Mouse (Mus musculus) forebrain, embryonic 16.5 days (tissue): ENCODE measurements around the gene Tpd52l2. TPM values are rescaled to one million over a fixed set of nuclear protein-coding genes. Genes with fewer than 3 reads are reported as not detected.
"Not testable (repeated sequence)": the region's sequence is repeated elsewhere in the genome, so short reads cannot be mapped to it uniquely, and the experiment has no call there.

Source experiments
- ATAC-seq: fragments of 200-750 bp; cut with Nextera tagmentation; 2 replicates; pipeline ENCODE4 v1.8.0; 2017; ENCODE audit warnings: mild to moderate bottlenecking, moderate library complexity
- H3K27ac ChIP-seq: fragments of 300-500 bp; sonication (generic); 2 replicates; pipeline ENCODE4 v1.5.1; 2014; ENCODE audit warnings: low read length, control low read depth
- H3K27me3 ChIP-seq: fragments of 300-500 bp; sonication (generic); replicated peaks from 2 replicates; pipeline ENCODE4 v1.6.1; 2014; ENCODE audit warnings: low read length; ENCODE audit not compliant: control insufficient read depth, insufficient read depth
- H3K36me3 ChIP-seq: fragments of 300-500 bp; sonication (generic); 2 replicates; pipeline ENCODE4 v1.6.1; 2014; ENCODE audit not compliant: control insufficient read depth, insufficient read depth
- H3K4me1 ChIP-seq: fragments of 300-500 bp; sonication (generic); replicated peaks from 2 replicates; pipeline ENCODE4 v1.6.1; 2014; ENCODE audit warnings: low read length; ENCODE audit not compliant: control insufficient read depth, insufficient read depth
- H3K4me2 ChIP-seq: fragments of 300-500 bp; sonication (generic); 2 replicates; pipeline ENCODE4 v1.6.1; 2014; ENCODE audit warnings: mild to moderate bottlenecking, low read length, control low read depth
- H3K4me3 ChIP-seq: fragments of 300-500 bp; sonication (generic); replicated peaks from 2 replicates; pipeline ENCODE4 v1.5.1; 2014; ENCODE audit warnings: mild to moderate bottlenecking, low read length, control low read depth
- H3K9ac ChIP-seq: fragments of 300-500 bp; sonication (generic); replicated peaks from 2 replicates; pipeline ENCODE4 v1.6.1; 2014; ENCODE audit warnings: low read depth, low read length, control low read depth
- H3K9me3 ChIP-seq: fragments of 300-500 bp; sonication (generic); 2 replicates; pipeline ENCODE4 v1.6.1; 2016; ENCODE audit warnings: low read length; ENCODE audit not compliant: control insufficient read depth
- WGBS: fragments of 180-500 bp; shearing (Covaris S2); extraction: QIAGEN DNeasy Blood & Tissue Kit; methylation state at CpG from one replicate; pipeline ENCODE4 v1.1.7; 2014; 5-methylcytosine and 5-hydroxymethylcytosine counted together
- polyA plus RNA-seq: library from polyadenylated mRNA; unstranded; fragments of >200 nt; fragmentation: Nextera tagmentation; extraction: Ambion mirVana; gene quantifications from 2 replicates; pipeline ENCODE4 v1.2.1, GENCODE M21; 2015

The Tpd52l2 gene
- polyA plus RNA-seq, 1 experiment from 2014 or later, result 135 TPM

DNA sequence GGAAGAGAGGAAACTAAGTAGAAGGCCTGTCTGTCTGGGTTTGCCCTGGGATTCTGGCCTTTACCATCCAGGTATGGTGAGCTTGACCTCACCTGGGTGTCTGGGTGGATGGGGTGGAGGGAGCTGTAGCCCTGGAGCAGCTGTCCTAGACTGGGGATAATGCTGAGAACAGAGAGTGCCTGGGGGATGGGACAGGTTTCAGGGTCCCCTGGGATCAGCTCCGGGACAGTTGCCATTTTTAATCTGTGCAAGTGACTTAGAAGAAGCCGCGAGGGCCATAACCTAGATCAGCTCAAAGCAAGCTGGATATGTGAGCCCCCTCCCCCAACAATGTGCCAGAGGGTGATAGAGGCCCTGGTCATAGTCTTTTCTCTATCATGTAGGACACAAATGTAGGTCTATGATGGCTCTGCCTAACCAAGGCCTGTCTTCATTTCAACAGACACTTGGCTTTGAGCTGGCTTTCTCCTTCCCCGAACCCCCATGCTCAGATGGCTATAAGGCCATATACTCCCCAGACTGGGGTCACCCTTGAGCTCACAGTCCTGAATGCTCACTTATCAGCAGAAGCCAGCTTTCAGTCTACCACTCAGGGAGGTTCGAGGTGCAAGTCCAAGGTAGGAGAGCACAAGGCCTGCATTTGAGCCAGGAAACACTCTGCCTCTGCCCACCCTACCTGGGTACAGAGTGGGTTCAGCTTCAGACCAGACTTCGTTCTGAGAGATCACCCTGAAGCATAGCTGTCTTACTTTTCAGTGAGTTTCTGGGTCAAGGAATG, 12.3 kb upstream of the Tpd52l2 start:
- Histone ChIP-seq H3K4me3 (no peak overlapping the region), H3K4me1 (no peaks in the 10 kb centered on the region), H3K4me2 (no peak overlapping the region), H3K27ac (no peak overlapping the region), H3K9me3 (no peaks in the 10 kb centered on the region), H3K27me3 (no peaks in the 10 kb centered on the region), H3K9ac (no peak overlapping the region), H3K36me3 (no peaks in the 10 kb centered on the region)
- 75% methylated on average over 6 of the region's 6 CpGs for WGBS
- ATAC-seq, result no peak

- H3K4me3 ChIP-seq, result no peak overlapping the region
- H3K27ac ChIP-seq, result no peak overlapping the region
- H3K9me3 ChIP-seq, result no peaks in the 10 kb centered on the region
- H3K4me2 ChIP-seq, result no peak overlapping the region
- no peak for ATAC-seq
- 22% methylated on average over 1 of the region's 1 CpGs for WGBS
- no peaks in the 10 kb centered on the region for H3K27me3 ChIP-seq
- H3K9ac ChIP-seq, result no peak overlapping the region
- no peaks in the 10 kb centered on the region for H3K4me1 ChIP-seq
- no peaks in the 10 kb centered on the region for H3K36me3 ChIP-seq
Measured at GRCm38 (mm10) chr2:181485741-181486140, 11.2 kb upstream of the Tpd52l2 start.

GRCm38 (mm10) chr2:181487338-181488277, 9.3 kb upstream of the Tpd52l2 start:
- Histone ChIP-seq H3K9me3 (no peaks in the 10 kb centered on the region), H3K27me3 (no peaks in the 10 kb centered on the region), H3K27ac (no peak overlapping the region), H3K4me2 (no peak overlapping the region), H3K9ac (no peak overlapping the region), H3K4me3 (no peak overlapping the region), H3K4me1 (no peaks in the 10 kb centered on the region), H3K36me3 (no peaks in the 10 kb centered on the region)
- WGBS, result 47% methylated on average over 5 of the region's 5 CpGs
- no peak for ATAC-seq

- Histone ChIP-seq H3K27me3 (no peaks in the 10 kb centered on the region), H3K9ac (no peak overlapping the region), H3K4me1 (peaks cover 6% of the 10 kb centered on the region), H3K36me3 (no peaks in the 10 kb centered on the region), H3K27ac (no peak overlapping the region), H3K9me3 (no peaks in the 10 kb centered on the region), H3K4me3 (no peak overlapping the region), H3K4me2 (no peak overlapping the region)
- WGBS, result 23% methylated on average over 7 of the region's 7 CpGs
- ATAC-seq, result no peak
Measured at GRCm38 (mm10) chr2:181491432-181492205, 5.3 kb upstream of the Tpd52l2 start.

- Histone ChIP-seq H3K9me3 (no peaks in the 10 kb centered on the region), H3K4me2 (no peak overlapping the region), H3K36me3 (no peaks in the 10 kb centered on the region), H3K9ac (no peak overlapping the region), H3K27me3 (no peaks in the 10 kb centered on the region), H3K27ac (no peak overlapping the region), H3K4me1 (peaks cover 6% of the 10 kb centered on the region), H3K4me3 (no peak overlapping the region)
- WGBS, result 39% methylated on average over 3 of the region's 3 CpGs
- ATAC-seq, result no peak
Measured at GRCm38 (mm10) chr2:181492206-181492605, 4.7 kb upstream of the Tpd52l2 start.

DNA sequence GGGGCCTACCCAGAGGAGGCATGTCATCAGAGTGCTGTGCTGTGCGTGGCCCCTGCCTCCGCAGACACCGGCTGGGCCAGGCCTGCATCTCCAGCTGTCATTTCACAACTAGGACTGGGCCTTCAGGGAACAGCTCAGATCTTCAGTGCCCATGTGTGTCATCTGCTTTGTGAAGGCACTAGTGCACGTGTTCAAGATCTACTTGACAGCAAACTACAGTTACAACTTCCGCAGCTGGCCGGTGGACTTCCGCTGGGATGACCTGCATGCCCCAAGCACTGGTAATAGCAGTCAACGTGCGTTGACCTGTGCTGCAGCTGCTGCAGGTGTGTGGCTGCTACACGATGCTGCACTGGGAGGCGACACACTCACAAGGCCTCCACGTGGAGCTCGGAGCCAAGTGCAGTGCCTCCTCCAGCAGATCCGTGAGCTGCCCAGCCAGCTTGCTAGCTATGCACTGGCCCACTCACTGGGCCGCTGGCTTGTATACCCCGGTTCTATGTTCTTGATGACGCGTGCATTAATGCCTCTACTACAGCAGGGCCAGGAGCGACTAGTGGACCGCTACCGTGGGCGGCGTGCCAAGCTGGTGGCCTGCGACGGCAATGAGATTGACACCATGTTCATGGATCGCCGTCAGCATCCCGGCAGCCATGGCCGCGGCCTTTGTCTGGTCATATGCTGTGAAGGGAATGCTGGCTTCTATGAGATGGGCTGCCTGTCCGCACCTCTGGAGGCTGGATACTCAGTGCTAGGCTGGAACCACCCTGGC, 3.6 kb upstream of the Tpd52l2 start, which contains the start of gene Abhd16b:
TSS of gene Abhd16b (plus strand) at position 51 of the 772 bp plus-strand sequence.
- H3K9ac ChIP-seq, result no peak within 1 kb of the TSS
- H3K4me3 ChIP-seq, result no peak within 1 kb of the TSS
- H3K4me2 ChIP-seq, result no peak within 1 kb of the TSS
- no peaks in the 10 kb centered on the region for H3K27me3 ChIP-seq
- 85% methylated on average over 31 of the region's 31 CpGs for WGBS
- ATAC-seq, result no peak
- no peak within 1 kb of the TSS for H3K27ac ChIP-seq
- H3K9me3 ChIP-seq, result no peaks in the 10 kb centered on the region
- H3K36me3 ChIP-seq, result no peaks in the 10 kb centered on the region
- peaks cover 14% of the 10 kb centered on the region for H3K4me1 ChIP-seq

- Histone ChIP-seq H3K27me3 (no peaks in the 10 kb centered on the region), H3K36me3 (no peaks in the 10 kb centered on the region), H3K9ac (no peak overlapping the region), H3K27ac (no peak overlapping the region), H3K9me3 (no peaks in the 10 kb centered on the region), H3K4me1 (peaks cover 16% of the 10 kb centered on the region), H3K4me3 (no peak overlapping the region), H3K4me2 (no peak overlapping the region)
- ATAC-seq, result no peak
- WGBS, result 59% methylated on average over 26 of the region's 26 CpGs
Measured at GRCm38 (mm10) chr2:181494266-181494945, 2.5 kb upstream of the Tpd52l2 start.

GRCm38 (mm10) chr2:181495845-181496244, 1.1 kb upstream of the Tpd52l2 start:
- not testable (repeated sequence) for H3K27me3 ChIP-seq, H3K4me2 ChIP-seq, H3K4me3 ChIP-seq, H3K36me3 ChIP-seq, H3K9ac ChIP-seq, ATAC-seq, H3K9me3 ChIP-seq, H3K27ac ChIP-seq
- H3K4me1 ChIP-seq, result peaks cover 16% of the 10 kb centered on the region
- WGBS, result 66% methylated on average over 8 of the region's 8 CpGs
